Mouse (Mus musculus) urinary bladder, postnatal 10 days (tissue): Measurements from ENCODE around the gene Syt5.
"Not testable (repeated sequence)": the region's sequence is repeated elsewhere in the genome, so short reads cannot be mapped to it uniquely, and the experiment has no call there.

Experiments
- DNase-seq: peaks from one replicate; pipeline ENCODE4 v3.0.0; 2022; ENCODE audit warnings: low spot score

The Syt5 gene

GRCm38 (mm10) chr7:4547221-4547641 is at the start of gene Syt5:
TSS of gene Syt5 (minus strand) at chr7:4547541.
- DNase-seq, result no peak

DNA sequence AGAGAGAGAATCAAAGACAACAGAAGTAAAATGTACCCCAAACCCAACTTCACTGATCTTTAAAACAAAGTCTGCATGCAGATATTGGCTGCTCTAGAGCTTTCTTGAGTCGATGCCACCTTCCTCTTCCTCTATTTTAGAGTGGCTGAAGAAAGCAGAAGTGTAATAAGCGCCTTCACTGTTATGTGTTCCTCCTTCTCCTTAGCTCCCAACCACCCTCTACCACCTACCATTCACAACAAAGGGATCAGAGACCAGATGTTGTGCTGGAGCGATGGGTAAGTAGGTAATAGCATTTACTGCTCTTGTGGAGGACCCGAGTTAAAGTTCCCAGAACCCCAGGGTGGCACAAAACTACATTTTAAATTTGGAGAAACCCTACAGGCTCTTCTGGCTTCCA is 49.7 kb upstream of the Syt5 start:
- not testable (repeated sequence) for DNase-seq

DNA sequence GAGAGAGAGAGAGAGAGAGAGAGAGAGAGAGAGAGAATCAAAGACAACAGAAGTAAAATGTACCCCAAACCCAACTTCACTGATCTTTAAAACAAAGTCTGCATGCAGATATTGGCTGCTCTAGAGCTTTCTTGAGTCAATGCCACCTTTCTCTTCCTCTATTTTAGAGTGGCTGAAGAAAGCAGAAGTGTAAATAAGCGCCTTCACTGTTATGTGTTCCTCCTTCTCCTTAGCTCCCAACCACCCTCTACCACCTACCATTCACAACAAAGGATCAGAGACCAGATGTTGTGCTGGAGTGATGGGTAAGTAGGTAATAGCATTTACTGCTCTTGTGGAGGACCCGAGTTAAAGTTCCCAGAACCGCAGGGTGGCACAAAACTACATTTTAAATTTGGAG is 34.1 kb upstream of the Syt5 start:
- not testable (repeated sequence) for DNase-seq

- DNase-seq, result not testable (repeated sequence)
These were observed 25.0 kb upstream of the Syt5 start for GRCm38 (mm10) chr7:4572361-4572760.

- DNase-seq, result no peak
These were observed 15.3 kb upstream of the Syt5 start for GRCm38 (mm10) chr7:4562660-4563059.

DNA sequence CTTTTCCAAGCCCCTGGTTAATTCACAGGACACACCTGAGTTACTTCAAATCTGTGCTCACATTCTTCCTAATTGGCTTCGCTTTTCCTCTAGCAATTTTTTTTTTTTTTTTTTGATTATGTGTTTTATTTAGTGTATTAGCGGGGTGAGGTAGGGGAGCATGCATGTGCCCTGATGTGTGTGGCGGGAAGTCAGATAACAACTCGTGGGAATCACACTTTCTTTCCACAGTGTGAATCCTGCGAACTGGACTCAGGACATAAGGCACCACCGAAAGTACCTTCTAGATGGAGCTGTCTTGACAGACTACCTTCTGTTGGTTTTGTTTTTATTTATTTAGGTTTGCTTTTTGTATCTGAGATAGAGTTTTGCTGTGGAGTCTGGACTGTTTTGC is 9.8 kb upstream of the Syt5 start:
- DNase-seq, result no peak

GRCm38 (mm10) chr7:4556256-4557166 is 9.2 kb upstream of the Syt5 start:
- DNase-seq, result no peak

- DNase-seq, result no peak
These were observed 680 bp downstream of the Syt5 start for GRCm38 (mm10) chr7:4546591-4547131.

- DNase-seq, result no peak
These were observed 1.3 kb downstream of the Syt5 start for GRCm38 (mm10) chr7:4546050-4546449.

DNA sequence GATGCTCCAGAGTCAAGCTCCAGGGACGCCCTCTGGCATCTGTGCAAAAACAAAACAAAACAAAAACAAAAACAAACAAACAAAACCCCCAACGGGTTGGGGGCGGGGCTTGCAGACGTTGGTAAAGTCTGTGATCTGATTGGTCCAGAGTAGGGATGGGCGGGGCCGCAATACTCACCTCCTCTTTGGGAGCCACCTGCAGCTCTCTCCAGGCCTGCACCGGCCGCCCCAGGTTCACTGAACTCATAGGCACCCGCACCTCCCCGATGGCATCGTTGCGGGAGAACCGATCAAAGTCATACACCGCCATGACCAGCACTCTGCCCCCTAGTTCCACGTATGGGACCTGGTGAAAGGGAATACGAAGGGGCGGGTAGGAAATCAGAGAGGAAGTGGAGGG is 5.3 kb downstream of the Syt5 start:
- DNase-seq, result no peak

GRCm38 (mm10) chr7:4541344-4541743 is 6.0 kb downstream of the Syt5 start:
- no peak for DNase-seq

DNA sequence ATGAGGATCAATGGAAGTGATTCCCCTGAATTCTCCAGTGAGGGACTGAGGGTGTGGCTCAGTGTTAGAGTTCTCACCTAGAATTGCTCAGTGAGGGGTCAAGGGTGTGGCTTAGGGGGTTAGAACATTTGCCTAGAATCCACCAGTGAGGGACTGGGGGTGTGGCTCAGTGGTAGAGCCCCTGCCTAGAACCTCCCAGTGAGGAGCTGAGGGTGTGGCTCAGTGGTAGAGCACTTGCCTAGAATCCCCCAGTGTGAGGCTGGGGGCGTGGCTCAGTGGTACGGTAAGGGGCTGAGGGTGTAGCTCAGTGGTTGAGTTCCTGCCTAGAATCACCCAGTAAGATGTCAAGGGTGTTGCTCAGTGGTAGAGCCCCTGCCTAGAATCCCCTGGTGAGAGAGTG is 8.3 kb downstream of the Syt5 start:
- DNase-seq, result no peak

- no peak for DNase-seq
These were observed 10.2 kb downstream of the Syt5 start for GRCm38 (mm10) chr7:4537181-4537580.

DNA sequence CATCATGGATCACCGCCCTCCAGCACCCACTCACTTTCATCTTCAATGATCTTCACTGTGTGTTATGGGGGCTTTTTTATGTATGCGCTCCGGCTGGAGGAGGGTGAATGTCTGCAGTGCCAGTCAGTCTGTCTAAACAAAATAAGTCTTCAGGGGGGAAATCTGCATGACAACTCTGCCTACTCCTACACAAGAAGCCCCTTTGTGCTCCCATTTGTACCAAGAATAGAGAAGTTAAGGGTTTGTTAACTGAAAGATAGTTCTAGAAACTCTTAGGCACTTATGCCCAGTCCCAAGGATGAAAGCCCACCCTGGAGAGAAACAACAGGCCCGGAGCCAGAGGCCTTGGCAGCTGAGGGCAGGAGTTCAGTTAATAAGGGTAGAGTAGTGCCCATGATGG is 11.0 kb downstream of the Syt5 start:
- DNase-seq, result no peak

- no peak for DNase-seq
These were observed 15.2 kb downstream of the Syt5 start, which contains the start of gene Dnaaf3 for GRCm38 (mm10) chr7:4532005-4532729. TSS of gene Dnaaf3 (minus strand) at chr7:4532453.

GRCm38 (mm10) chr7:4530166-4530565 is 17.2 kb downstream of the Syt5 start:
- not testable (repeated sequence) for DNase-seq

- DNase-seq, result no peak
These were observed 20.0 kb downstream of the Syt5 start for GRCm38 (mm10) chr7:4527302-4527689.

- DNase-seq, result no peak
These were observed 20.7 kb downstream of the Syt5 start for GRCm38 (mm10) chr7:4526341-4527301.

GRCm38 (mm10) chr7:4524212-4524922 is 23.0 kb downstream of the Syt5 start, which contains the start of gene Tnni3:
TSS of gene Tnni3 (minus strand) at chr7:4524229.
- not testable (repeated sequence) for DNase-seq

GRCm38 (mm10) chr7:4523205-4524130 is 23.9 kb downstream of the Syt5 start:
- no peak for DNase-seq
